Mouse (Mus musculus) small intestine, adult 2 months (tissue): ENCODE data around the gene Aldh3b3.

Experiments used
- CTCF ChIP-seq: fragments of 200-500 bp; IDR thresholded peaks from 2 replicates; pipeline ENCODE4 v1.5.1; 2012; ENCODE audit warnings: low read depth, mild to moderate bottlenecking, control low read depth, inconsistent platforms, low read length, moderate library complexity, mixed read lengths; ENCODE audit not compliant: insufficient replicate concordance, insufficient read length; ENCODE audit errors: extremely low read depth
- POLR2A ChIP-seq: fragments of 200-500 bp; IDR thresholded peaks from 2 replicates; pipeline ENCODE4 v1.6.1; 2012; ENCODE audit warnings: low read depth, mild to moderate bottlenecking, control low read depth, inconsistent platforms, low read length, moderate library complexity

DNA sequence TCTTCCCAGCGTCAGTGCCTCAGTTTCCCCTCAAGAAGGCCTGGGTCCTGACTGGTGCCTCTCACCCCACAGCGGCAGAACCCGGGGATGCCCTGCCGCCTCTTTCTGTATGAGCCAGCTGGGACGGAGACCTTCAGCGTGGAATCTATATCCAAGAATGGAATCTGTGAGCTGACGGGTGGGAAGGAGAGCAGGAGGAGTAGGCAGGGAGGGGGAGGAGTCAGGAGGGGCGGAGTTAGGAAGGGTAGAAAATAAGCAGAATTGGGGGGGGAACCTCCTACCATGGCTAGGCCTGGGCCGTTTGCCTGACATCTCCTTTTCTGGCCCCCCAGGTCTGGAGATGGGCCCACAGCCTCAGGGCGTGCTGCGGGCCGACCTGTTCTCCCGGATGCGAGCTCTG lies 29.6 kb downstream of the Aldh3b3 start:
- TF ChIP-seq CTCF, result no peak
- TF ChIP-seq POLR2A, result no peak
